Mouse (Mus musculus): Measurements from ENCODE around the gene Rasgrf2. TPM values are rescaled to one million over a fixed set of nuclear protein-coding genes. Genes with fewer than 3 reads are reported as not detected.

Gene Rasgrf2
- total and polyA plus RNA-seq, 3 experiments: not detected

DNA sequence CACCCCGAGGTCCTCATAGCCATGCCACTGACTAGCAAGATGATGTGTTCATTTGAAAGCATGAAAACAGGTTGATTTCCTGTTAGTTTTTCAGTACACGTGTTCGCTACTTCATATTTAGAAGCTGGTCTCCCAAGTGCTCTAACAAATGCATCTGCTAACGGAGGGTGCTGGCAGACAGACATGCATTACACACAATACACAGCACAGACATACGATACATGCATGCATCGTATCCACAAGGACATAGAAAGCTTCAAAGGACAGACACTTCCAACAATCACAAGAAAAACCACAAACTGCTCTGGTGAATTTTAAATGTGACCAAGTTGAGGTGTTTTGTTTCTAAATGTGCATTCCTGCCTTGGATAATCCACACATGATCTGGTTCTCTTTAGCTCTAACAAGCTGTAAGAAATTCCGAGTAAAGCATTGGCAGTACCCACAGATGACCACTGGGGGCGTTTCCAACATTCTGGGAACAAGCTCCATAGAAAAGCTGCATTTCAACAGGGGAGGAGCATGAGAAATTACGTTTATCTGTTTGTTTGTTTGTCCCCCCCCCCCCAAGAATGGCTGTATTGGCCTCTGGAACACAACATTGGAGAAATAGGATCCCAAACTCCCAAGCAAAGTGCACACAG is 249.5 kb downstream of the Rasgrf2 start:
- no peak overlapping the region for H3K27ac ChIP-seq (ENCODE audit: control insufficient read depth, low read depth, low read length)
- H3K27me3 ChIP-seq (ENCODE audit: control insufficient read depth in 1 of 2, insufficient read depth in 2 of 2, low read length in 2 of 2): peaks cover 5 to 15% of the 10 kb centered on the region in 2 experiments
- TF ChIP-seq SMC3 (IDR thresholded peaks at IDR 0.05; ENCODE audit: low read depth, low read length) (peak; percentile 15; the same call in 1 of the 2 replicates), KAT2A (conservative IDR thresholded peaks at IDR 0.05; ENCODE audit: low read depth, low read length) (no peak), CTCF (IDR thresholded peaks at IDR 0.05 in 2 of 3, conservative IDR thresholded peaks at IDR 0.05 in 1 of 3; ENCODE audit: control insufficient read depth in 1 of 3, insufficient read depth in 1 of 3, low read depth in 2 of 3, low read length in 3 of 3, poor library complexity in 1 of 3, severe bottlenecking in 1 of 3) (peak; percentile 55 to 77 (median 60)), RAD21 (IDR thresholded peaks at IDR 0.05; ENCODE audit: low read depth, low read length) (peak; percentile 29)
- no peaks in the 10 kb centered on the region for H3K4me1 ChIP-seq (ENCODE audit: control insufficient read depth in 1 of 2, insufficient read depth in 2 of 2, low read length in 2 of 2)
- no peaks in the 10 kb centered on the region for H3K79me2 ChIP-seq (ENCODE audit: control insufficient read depth, insufficient read depth, low read length, poor library complexity)
- no peak overlapping the region for H3K4me3 ChIP-seq (ENCODE audit: control insufficient read depth in 1 of 2, insufficient read depth in 1 of 2, low read depth in 2 of 2, low read length in 2 of 2)
- peak; percentile 52 for DNase-seq (ENCODE audit: low read depth, low spot score)
- no peak overlapping the region for H3K9ac ChIP-seq (ENCODE audit: control insufficient read depth, low read depth, low read length, poor library complexity, severe bottlenecking)
- no peaks in the 10 kb centered on the region for H3K9me3 ChIP-seq (replicated peaks; ENCODE audit: insufficient read depth, low read length)
- no peaks in the 10 kb centered on the region for H3K36me3 ChIP-seq (ENCODE audit: control insufficient read depth in 1 of 2, insufficient read depth in 2 of 2, low read length in 2 of 2)

DNA sequence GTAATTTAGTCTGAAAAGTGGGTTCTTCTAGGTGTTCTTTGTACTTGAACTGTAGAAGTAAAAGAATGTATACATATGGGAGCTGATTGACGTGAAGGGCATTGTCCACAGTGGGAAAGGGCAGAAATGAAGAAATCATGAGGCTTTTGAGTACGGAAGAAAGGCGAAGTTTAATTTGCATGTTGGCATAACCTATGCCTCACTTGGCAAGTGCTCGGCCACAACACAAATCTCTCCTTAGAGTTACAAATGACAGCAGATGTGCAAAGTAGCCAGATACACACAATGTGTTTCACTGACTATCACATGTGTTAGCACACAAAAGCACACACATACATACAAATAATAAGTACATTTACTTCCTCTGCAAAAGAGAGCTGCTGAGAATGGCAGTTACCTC is 251.2 kb downstream of the Rasgrf2 start:
- H3K9me3 ChIP-seq (replicated peaks; ENCODE audit: insufficient read depth, low read length): no peaks in the 10 kb centered on the region
- DNase-seq (ENCODE audit: low read depth, low spot score): no peak
- H3K9ac ChIP-seq (ENCODE audit: control insufficient read depth, low read depth, low read length, poor library complexity, severe bottlenecking): no peak overlapping the region
- H3K36me3 ChIP-seq (ENCODE audit: control insufficient read depth in 1 of 2, insufficient read depth in 2 of 2, low read length in 2 of 2): no peaks in the 10 kb centered on the region
- H3K79me2 ChIP-seq (ENCODE audit: control insufficient read depth, insufficient read depth, low read length, poor library complexity): no peaks in the 10 kb centered on the region
- peaks cover 5 to 9% of the 10 kb centered on the region in 2 experiments for H3K27me3 ChIP-seq (ENCODE audit: control insufficient read depth in 1 of 2, insufficient read depth in 2 of 2, low read length in 2 of 2)
- TF ChIP-seq SMC3 (IDR thresholded peaks at IDR 0.05; ENCODE audit: low read depth, low read length) (no peak), SIN3A (IDR thresholded peaks at IDR 0.05; ENCODE audit: low read length) (no peak), BHLHE40 (IDR thresholded peaks at IDR 0.05; ENCODE audit: borderline replicate concordance, low read depth, low read length) (no peak), GATA1 (IDR thresholded peaks at IDR 0.05; ENCODE audit: low read depth, low read length) (no peak)
- no peaks in the 10 kb centered on the region for H3K4me1 ChIP-seq (ENCODE audit: control insufficient read depth in 1 of 2, insufficient read depth in 2 of 2, low read length in 2 of 2)
- H3K4me3 ChIP-seq (ENCODE audit: control insufficient read depth in 1 of 2, insufficient read depth in 1 of 2, low read depth in 2 of 2, low read length in 2 of 2): no peak overlapping the region
- no peak overlapping the region for H3K27ac ChIP-seq (ENCODE audit: control insufficient read depth, low read depth, low read length)

DNA sequence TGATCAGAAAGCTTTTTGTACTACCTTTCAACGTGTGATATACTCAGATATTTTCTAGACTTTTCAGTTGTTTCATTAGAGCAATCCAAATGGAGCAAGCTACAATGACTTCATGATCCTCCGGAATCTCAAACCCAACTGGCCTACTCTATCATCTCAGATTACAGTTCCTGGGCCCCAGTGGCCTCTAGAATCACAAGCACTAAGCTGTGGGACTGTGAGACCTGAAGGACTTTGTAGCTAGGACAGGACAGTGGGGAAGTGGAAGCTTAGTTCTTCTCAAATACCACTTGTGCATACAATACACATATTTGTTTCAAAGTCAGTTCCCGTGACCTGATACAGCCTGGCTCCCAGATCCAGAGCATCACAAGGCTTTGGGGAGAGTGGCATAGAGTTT is 253.5 kb downstream of the Rasgrf2 start:
- Histone ChIP-seq H3K4me3 (ENCODE audit: control insufficient read depth in 1 of 2, insufficient read depth in 1 of 2, low read depth in 2 of 2, low read length in 2 of 2) (no peak overlapping the region), H3K27ac (ENCODE audit: control insufficient read depth, low read depth, low read length) (no peak overlapping the region), H3K36me3 (ENCODE audit: control insufficient read depth in 1 of 2, insufficient read depth in 2 of 2, low read length in 2 of 2) (no peaks in the 10 kb centered on the region), H3K27me3 (ENCODE audit: control insufficient read depth in 1 of 2, insufficient read depth in 2 of 2, low read length in 2 of 2) (peaks cover 5 to 9% of the 10 kb centered on the region in 2 experiments), H3K79me2 (ENCODE audit: control insufficient read depth, insufficient read depth, low read length, poor library complexity) (no peaks in the 10 kb centered on the region), H3K9ac (ENCODE audit: control insufficient read depth, low read depth, low read length, poor library complexity, severe bottlenecking) (no peak overlapping the region), H3K9me3 (replicated peaks; ENCODE audit: insufficient read depth, low read length) (no peaks in the 10 kb centered on the region), H3K4me1 (ENCODE audit: control insufficient read depth in 1 of 2, insufficient read depth in 2 of 2, low read length in 2 of 2) (no peaks in the 10 kb centered on the region)
- TF ChIP-seq MXI1 (IDR thresholded peaks at IDR 0.05; ENCODE audit: low read depth, low read length) (no peak), RAD21 (IDR thresholded peaks at IDR 0.05; ENCODE audit: low read depth, low read length) (no peak), USF1 (IDR thresholded peaks at IDR 0.05; ENCODE audit: low read depth, low read length) (no peak), MAX (IDR thresholded peaks at IDR 0.05; ENCODE audit: low read length) (no peak), ZMIZ1 (IDR thresholded peaks at IDR 0.05; ENCODE audit: low read depth, low read length) (no peak), ETS1 (IDR thresholded peaks at IDR 0.05; ENCODE audit: low read depth, low read length) (no peak), MYC (IDR thresholded peaks at IDR 0.05; ENCODE audit: low read depth, low read length) (no peak), HCFC1 (IDR thresholded peaks at IDR 0.05; ENCODE audit: low read depth, low read length) (no peak), CTCF (IDR thresholded peaks at IDR 0.05 in 2 of 3, conservative IDR thresholded peaks at IDR 0.05 in 1 of 3; ENCODE audit: control insufficient read depth in 1 of 3, insufficient read depth in 1 of 3, low read depth in 2 of 3, low read length in 3 of 3, poor library complexity in 1 of 3, severe bottlenecking in 1 of 3) (no peak), GATA1 (IDR thresholded peaks at IDR 0.05; ENCODE audit: low read depth, low read length) (no peak), BHLHE40 (IDR thresholded peaks at IDR 0.05; ENCODE audit: borderline replicate concordance, low read depth, low read length) (no peak), SMC3 (IDR thresholded peaks at IDR 0.05; ENCODE audit: low read depth, low read length) (no peak), EP300 (IDR thresholded peaks at IDR 0.05; ENCODE audit: low read depth in 1 of 2, low read length in 2 of 2) (no peak), USF2 (IDR thresholded peaks at IDR 0.05; ENCODE audit: borderline replicate concordance in 1 of 2, insufficient read depth in 1 of 2, low read depth in 1 of 2, low read length in 2 of 2) (no peak), SIN3A (IDR thresholded peaks at IDR 0.05; ENCODE audit: low read length) (no peak), UBTF (IDR thresholded peaks at IDR 0.05; ENCODE audit: borderline replicate concordance, insufficient read depth, low read depth, low read length) (no peak), GABPA (IDR thresholded peaks at IDR 0.05; ENCODE audit: low read depth, low read length) (no peak), TCF12 (IDR thresholded peaks at IDR 0.05; ENCODE audit: low read depth, low read length) (no peak), MAFK (IDR thresholded peaks at IDR 0.05; ENCODE audit: borderline replicate concordance, low read depth, low read length) (no peak)
- DNase-seq (ENCODE audit: low read depth, low spot score): no peak
